Mouse (Mus musculus) ES-Bruce4 (cell line): ENCODE data around the gene Cdpf1.

Source experiments
- CTCF ChIP-seq: IDR thresholded peaks from one replicate; pipeline ENCODE4 v1.8.1; 2011; ENCODE audit warnings: low read depth, low read length
- EP300 ChIP-seq: IDR thresholded peaks from 2 replicates; pipeline ENCODE4 v1.6.1; 2011; ENCODE audit warnings: low read depth, low read length; ENCODE audit not compliant: insufficient read depth
- POLR2A ChIP-seq: IDR thresholded peaks from one replicate; pipeline ENCODE4 v1.8.1; 2011; ENCODE audit warnings: low read length; ENCODE audit not compliant: insufficient read depth

GRCm38 (mm10) chr15:85851656-85852392, 40.3 kb upstream of the Cdpf1 start:
- TF ChIP-seq CTCF (no peak), POLR2A (no peak), EP300 (no peak)
